Mouse (Mus musculus) cerebellum, adult 2 months (tissue): ENCODE measurements around the gene Thnsl1.

Experiments
- CTCF ChIP-seq: fragments of 200-500 bp; IDR thresholded peaks from 2 replicates; pipeline ENCODE4 v1.5.1; 2011; ENCODE audit warnings: low read depth, mild to moderate bottlenecking, control low read depth, low read length, moderate library complexity, borderline replicate concordance; ENCODE audit not compliant: insufficient read depth
- POLR2A ChIP-seq: fragments of 200-500 bp; IDR thresholded peaks from 2 replicates; pipeline ENCODE4 v1.6.1; 2011; ENCODE audit warnings: low read length, control low read depth, borderline replicate concordance; ENCODE audit not compliant: insufficient read depth

GRCm38 (mm10) chr2:21230276-21230675, 24.8 kb downstream of the Thnsl1 start:
- TF ChIP-seq POLR2A (no peak), CTCF (no peak)
